Mouse (Mus musculus) MEL (cell line): ENCODE measurements around the gene Diras2.

Experiments used
- BHLHE40 ChIP-seq: IDR thresholded peaks from 2 replicates; pipeline ENCODE4 v1.6.1; 2012; ENCODE audit warnings: low read depth, mild to moderate bottlenecking, inconsistent platforms, low read length, improper control_type of control experiment, borderline replicate concordance
- CHD1 ChIP-seq: IDR thresholded peaks from 2 replicates; pipeline ENCODE4 v1.6.1; 2012; ENCODE audit warnings: low read depth, mild to moderate bottlenecking, inconsistent platforms, low read length, improper control_type of control experiment
- CTCF ChIP-seq, 3 experiments: IDR thresholded peaks in 2 of 3; conservative IDR thresholded peaks in 1 of 3; 2 replicates each; pipeline ENCODE4 v1.5.1; 2011 to 2012; ENCODE audit warnings: low read length in 3 of 3, low read depth in 2 of 3, mild to moderate bottlenecking in 2 of 3, improper control_type of control experiment in 1 of 3, inconsistent platforms in 1 of 3, mixed read lengths in 1 of 3, moderate library complexity in 1 of 3; ENCODE audit not compliant: control insufficient read depth in 1 of 3, insufficient read depth in 1 of 3, poor library complexity in 1 of 3, severe bottlenecking in 1 of 3
- EP300 ChIP-seq, 2 experiments: IDR thresholded peaks; 2 replicates each; pipeline ENCODE4 v1.6.1; 2011; ENCODE audit warnings: improper control_type of control experiment in 2 of 2, low read length in 2 of 2, low read depth in 1 of 2, mild to moderate bottlenecking in 1 of 2
- GATA1 ChIP-seq: IDR thresholded peaks from 2 replicates; pipeline ENCODE4 v1.6.1; 2011; ENCODE audit warnings: low read depth, low read length, improper control_type of control experiment
- HCFC1 ChIP-seq: IDR thresholded peaks from 2 replicates; pipeline ENCODE4 v1.6.1; 2012; ENCODE audit warnings: low read depth, mild to moderate bottlenecking, inconsistent platforms, low read length, improper control_type of control experiment, moderate library complexity
- MAFK ChIP-seq: IDR thresholded peaks from 2 replicates; pipeline ENCODE4 v1.6.1; 2011; ENCODE audit warnings: low read depth, mild to moderate bottlenecking, low read length, improper control_type of control experiment, borderline replicate concordance
- POLR2A ChIP-seq, 2 experiments: IDR thresholded peaks; 2 replicates each; pipeline ENCODE4 v1.6.1; 2011 to 2012; ENCODE audit warnings: low read length in 2 of 2, mild to moderate bottlenecking in 2 of 2, control low read depth in 1 of 2, improper control_type of control experiment in 1 of 2, low read depth in 1 of 2, moderate library complexity in 1 of 2; ENCODE audit not compliant: control insufficient read depth in 1 of 2, insufficient read depth in 1 of 2, poor library complexity in 1 of 2
- POLR2AphosphoS2 ChIP-seq: IDR thresholded peaks from 2 replicates; pipeline ENCODE4 v1.6.1; 2011; ENCODE audit warnings: low read length, improper control_type of control experiment
- SIN3A ChIP-seq: IDR thresholded peaks from 2 replicates; pipeline ENCODE4 v1.6.1; 2012; ENCODE audit warnings: low read length, improper control_type of control experiment, inconsistent platforms
- TBP ChIP-seq: IDR thresholded peaks from 2 replicates; pipeline ENCODE4 v1.8.0; 2011; ENCODE audit warnings: low read depth, low read length, improper control_type of control experiment
- TCF12 ChIP-seq: IDR thresholded peaks from 2 replicates; pipeline ENCODE4 v1.6.1; 2014; ENCODE audit warnings: low read depth, mild to moderate bottlenecking, inconsistent platforms, low read length, improper control_type of control experiment, moderate library complexity

GRCm38 (mm10) chr13:52475264-52475663 lies 55.8 kb downstream of the Diras2 start:
- TF ChIP-seq POLR2A (IDR thresholded peaks at IDR 0.05; ENCODE audit: control insufficient read depth in 1 of 2, insufficient read depth in 1 of 2, low read depth in 1 of 2, low read length in 2 of 2, poor library complexity in 1 of 2) (no peak), TBP (no peak), CTCF (IDR thresholded peaks at IDR 0.05 in 2 of 3, conservative IDR thresholded peaks at IDR 0.05 in 1 of 3; ENCODE audit: control insufficient read depth in 1 of 3, insufficient read depth in 1 of 3, low read depth in 2 of 3, low read length in 3 of 3, poor library complexity in 1 of 3, severe bottlenecking in 1 of 3) (no peak), EP300 (IDR thresholded peaks at IDR 0.05; ENCODE audit: low read depth in 1 of 2, low read length in 2 of 2) (no peak), GATA1 (no peak), MAFK (no peak), POLR2AphosphoS2 (no peak), BHLHE40 (no peak), CHD1 (no peak), TCF12 (no peak), SIN3A (no peak), HCFC1 (no peak)
